Mouse (Mus musculus): Measurements from ENCODE around the gene Btbd11.

Btbd11 gene

DNA sequence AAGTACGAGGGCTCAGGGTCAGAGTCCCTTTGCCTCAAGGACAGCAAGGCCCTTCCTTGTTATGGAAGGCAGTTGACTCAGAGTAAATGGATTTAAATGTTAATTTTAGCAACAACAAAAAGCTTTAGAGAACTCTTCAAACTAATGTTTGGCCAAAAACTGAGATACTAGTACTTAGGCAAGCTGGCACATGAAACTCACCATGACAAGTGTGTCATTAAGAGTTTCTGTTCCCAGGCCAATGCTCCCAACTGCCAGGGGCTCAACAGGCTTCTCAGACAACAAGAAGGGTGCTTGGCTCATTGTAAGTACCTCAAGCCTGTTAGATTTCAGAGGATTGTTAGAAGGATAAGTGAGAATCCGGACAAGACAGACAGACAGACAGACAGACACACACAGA is 204.7 kb downstream of the Btbd11 start:
- no peak for DNase-seq (ENCODE audit: low spot score in 2 of 2)

DNA sequence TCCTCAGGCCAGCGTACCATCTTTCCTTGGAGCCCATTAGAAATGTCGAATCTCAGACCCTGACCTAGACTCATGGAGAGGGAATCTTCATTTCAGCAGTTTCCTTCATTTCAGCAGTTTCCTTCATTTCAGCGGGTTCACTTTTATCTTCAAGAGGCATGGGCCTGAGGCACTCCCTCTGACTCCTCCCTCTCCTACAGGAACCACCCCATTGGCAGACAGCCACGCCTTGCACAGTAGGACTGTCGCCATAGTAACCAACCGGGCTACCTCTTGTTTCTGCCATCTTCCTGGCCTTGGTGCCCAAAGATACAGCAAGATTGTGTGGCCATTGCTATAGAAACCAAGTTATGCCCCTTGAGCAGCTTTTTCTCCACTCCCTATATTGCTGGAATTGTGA is 205.4 kb downstream of the Btbd11 start:
- no peak for DNase-seq (ENCODE audit: low spot score in 2 of 2)

- DNase-seq (ENCODE audit: low spot score in 2 of 2) = no peak
Measured at GRCm38 (mm10) chr10:85596301-85596700, 209.7 kb downstream of the Btbd11 start.

- no peak for DNase-seq (ENCODE audit: low spot score in 2 of 2)
Measured at GRCm38 (mm10) chr10:85598093-85598599, 211.5 kb downstream of the Btbd11 start.

DNA sequence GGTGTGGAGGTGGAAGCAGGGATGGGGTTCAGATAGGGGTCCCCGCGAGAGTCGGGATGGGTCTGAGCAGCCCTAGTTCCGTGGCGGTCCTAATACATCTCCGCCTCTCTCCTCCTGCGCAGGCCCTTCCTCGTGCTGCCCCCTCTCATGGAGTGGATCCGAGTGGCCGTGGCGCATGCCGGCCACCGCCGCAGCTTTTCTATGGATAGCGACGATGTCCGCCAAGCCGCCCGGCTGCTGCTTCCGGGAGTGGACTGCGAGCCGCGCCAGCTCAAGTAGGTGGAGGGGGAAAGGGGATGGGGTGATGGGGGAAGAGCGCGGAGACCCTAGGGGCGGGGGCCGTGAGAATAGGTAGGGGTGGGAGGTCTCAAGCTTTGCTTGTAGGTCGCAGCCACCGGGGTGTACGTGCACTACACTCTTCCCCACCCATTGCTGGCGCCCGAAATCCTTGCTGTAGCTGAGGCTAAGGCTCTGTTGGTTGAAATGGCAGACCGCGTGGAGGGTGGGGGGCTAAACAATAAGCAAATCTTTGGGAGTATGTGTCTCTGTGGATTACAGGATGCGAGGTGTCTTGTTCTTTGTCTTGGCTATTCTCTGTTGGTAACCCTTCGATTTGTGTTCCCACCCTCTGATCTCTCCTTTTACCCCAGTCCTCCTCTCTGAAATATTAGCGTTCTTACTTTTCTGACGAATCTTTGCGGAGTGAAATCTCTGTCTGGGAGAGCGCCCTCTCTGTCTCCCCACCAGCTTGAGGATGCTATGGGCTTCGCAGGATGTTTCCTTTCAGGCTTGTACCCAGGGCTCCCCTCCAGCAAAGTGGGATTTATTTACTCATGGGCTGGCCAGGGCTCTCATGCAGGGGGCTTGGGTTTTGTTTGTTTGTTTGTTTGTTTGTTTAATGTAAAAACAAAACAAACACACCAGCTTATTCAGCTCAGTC is 212.3 kb downstream of the Btbd11 start:
- no peak for DNase-seq (ENCODE audit: low spot score in 2 of 2)

- no peak for DNase-seq (ENCODE audit: low spot score in 2 of 2)
Measured at GRCm38 (mm10) chr10:85602546-85602945, 215.9 kb downstream of the Btbd11 start.

DNA sequence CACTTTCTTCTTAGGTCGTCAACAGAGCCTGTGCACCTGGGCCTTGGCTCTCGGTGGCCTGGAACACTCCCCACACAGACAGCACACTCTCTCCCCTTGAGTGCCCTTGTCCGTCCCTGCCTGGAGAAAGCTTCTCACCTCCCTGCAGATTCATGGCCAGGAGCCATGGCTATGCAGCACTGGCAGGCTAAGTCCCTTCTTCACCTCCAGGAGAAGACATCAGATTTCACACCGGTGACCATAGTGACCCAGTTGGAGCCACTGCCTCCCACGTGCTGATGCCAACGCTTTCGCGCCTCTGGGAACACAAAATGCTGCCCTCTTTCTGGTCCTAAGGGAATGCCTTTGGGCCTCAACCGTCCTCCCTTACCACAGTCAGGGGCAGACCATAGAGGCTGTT is 217.9 kb downstream of the Btbd11 start:
- DNase-seq (ENCODE audit: low spot score in 2 of 2) = no peak

GRCm38 (mm10) chr10:85608550-85609278 is 222.1 kb downstream of the Btbd11 start:
- no peak for DNase-seq (ENCODE audit: low spot score in 2 of 2)

DNA sequence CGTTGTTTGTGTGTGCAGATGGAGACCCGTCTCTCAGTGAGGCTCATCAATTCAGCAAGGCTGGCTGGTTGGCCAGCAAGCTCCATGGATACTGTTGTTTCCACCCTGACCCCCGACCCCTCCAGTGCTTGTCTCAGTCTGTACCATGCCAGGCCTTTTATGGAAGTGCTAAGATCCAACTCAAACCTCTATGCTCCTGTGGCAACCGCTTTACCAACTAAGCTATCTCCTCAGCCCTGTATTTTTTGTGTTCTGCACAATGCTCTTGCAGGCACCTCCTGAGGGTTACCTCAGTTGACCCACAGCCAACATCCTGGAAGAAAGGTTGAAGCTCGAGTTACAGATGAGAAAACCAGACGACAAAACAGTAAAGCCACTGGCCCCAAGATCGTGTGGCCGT is 230.5 kb downstream of the Btbd11 start:
- no peak for DNase-seq (ENCODE audit: low spot score in 2 of 2)

DNA sequence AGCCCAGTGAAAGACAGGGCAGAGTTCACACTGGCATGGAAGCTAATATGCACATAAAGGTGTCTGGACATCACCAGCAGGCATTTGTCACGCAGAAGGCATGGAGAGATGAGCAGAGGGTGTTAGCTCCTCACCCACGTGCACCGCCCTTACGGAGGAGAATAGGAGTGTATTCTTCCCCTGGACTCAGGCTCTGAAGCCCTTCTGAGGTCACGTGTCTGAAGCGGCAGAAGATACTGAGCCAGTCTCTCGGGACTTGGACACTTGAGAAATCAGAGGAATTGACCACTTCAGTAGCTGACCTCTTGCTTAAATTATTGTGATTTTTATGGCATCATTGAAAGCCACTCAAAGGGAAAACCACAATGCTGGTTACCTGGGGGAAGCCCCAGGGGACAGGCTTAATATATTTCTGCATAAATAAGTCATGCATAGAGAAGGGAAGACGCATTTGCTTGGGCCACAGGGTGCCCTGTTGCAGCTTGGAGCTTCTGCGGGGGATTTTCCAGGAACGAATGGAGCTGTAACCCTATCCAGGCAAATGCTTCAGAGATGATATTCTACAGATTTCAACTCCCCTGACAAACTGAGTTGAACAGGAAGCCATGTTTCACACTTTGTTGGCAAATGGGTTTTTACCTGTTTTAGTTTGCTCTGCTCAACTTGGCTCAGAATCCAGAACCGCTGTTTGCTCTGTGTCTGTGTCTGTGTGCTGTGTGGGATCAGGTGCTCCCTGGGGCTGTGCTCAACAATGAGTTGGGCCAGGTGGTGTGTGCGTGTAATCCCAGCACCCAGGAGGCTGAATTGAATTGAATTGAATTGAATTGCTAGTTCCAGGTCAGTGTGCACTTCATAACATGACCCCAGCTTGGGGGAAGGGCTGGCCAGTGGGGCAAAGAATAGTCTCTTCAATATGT is 231.1 kb downstream of the Btbd11 start:
- no peak for DNase-seq (ENCODE audit: low spot score in 2 of 2)

DNA sequence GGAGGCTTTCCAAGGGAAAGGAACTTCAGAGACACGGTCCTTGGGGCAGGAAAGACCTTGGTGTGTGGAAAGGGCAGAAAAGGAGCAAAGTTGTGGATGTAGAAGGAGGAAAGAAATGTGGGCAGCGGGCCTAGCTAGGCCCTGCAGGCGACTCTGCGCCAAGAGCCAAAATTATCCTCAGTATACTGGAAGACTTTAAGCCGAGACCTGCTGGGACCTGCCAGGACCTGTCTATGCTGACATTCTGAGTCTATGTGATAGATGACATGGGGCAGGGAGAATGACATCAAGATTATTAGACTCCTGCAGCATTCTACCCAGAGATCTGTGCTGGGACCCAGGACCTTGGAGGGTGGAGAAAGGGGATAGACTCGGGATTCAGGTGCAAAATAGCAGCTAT is 234.5 kb downstream of the Btbd11 start:
- DNase-seq (ENCODE audit: low spot score in 2 of 2) = no peak

DNA sequence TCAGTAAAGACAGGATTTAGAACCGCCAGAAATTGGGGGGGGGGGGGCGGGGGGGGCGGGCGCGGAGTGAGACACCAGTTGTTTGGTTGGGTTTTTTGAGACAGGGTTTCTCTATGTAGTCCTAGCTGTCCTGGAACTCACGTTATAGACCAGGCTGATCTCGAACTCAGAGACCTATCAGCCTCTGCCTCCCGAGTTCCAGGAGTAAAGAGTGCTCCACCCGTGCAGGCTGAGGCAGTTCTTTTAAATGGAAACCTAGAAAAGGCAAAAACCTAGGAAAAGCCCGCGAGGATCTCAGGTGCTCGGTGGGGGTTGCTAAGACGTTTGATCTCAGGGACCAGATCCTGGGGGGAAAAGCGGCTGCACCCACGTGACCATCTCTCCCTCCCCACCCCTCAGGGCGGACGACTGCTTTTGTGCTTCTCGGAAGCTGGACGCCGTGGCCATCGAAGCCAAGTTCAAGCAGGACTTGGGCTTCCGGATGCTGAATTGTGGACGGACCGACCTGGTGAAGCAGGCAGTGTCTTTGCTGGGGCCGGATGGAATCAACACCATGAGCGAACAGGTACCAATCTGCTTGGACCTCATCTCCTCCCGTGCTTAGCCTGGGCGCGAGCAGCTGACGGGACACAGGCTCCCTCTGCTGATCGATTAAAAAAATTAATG is 238.0 kb downstream of the Btbd11 start:
- DNase-seq (ENCODE audit: low spot score in 2 of 2) = peak; percentile 11 to 17

DNA sequence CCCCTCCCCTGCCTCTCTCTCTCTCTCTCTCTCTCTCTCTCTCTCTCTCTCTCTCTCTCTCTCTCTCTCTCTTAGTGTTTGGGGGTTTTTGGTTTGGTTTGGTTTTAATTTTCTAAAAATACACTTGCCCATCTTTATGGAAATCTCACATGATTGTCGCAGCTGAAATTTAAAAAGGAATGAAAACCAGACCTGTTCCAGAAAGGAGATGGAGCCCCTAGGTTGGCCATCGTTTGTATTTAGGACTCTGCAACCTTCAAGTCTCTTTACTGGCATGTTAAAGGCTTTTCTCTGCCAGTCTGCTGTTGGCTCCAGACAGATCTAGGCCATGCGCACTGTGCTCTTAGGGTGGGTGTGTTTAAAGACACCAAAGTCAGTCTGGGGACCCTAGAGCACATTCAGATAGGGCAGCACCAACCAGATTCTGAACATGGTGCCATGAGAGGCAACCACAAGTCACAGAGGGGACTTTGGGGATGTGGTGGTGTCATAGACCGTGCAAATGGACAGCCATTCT is 238.6 kb downstream of the Btbd11 start:
- no peak for DNase-seq (ENCODE audit: low spot score in 2 of 2)

- no peak for DNase-seq (ENCODE audit: low spot score in 2 of 2)
Measured at GRCm38 (mm10) chr10:85632030-85632429, 245.4 kb downstream of the Btbd11 start.

DNA sequence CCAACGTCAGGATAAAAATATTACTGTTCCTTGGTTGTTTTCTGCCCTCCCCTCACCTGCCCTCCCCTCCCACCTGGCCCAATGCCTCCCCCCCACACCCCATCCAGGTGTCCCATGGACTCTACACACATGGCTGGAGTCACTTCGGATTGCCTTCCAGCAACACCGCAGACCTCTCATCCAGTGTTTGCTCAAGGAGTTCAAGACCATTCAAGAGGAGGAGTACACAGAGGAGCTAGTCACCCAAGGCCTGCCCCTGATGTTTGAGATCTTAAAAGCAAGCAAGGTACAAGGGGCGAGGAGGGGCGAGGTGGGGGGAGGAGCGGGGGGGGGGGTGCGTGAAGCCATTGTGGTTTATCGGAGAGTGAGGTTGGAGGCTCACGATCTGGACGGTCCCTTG is 247.0 kb downstream of the Btbd11 start:
- no peak for DNase-seq (ENCODE audit: low spot score in 2 of 2)

- DNase-seq (ENCODE audit: low spot score in 2 of 2) = no peak
Measured at GRCm38 (mm10) chr10:85637580-85637979, 251.0 kb downstream of the Btbd11 start.

GRCm38 (mm10) chr10:85638141-85638540 is 251.5 kb downstream of the Btbd11 start:
- DNase-seq (ENCODE audit: low spot score in 2 of 2) = no peak

GRCm38 (mm10) chr10:85639581-85639980 is 253.0 kb downstream of the Btbd11 start:
- no peak for DNase-seq (ENCODE audit: low spot score in 2 of 2)

- no peak for DNase-seq (ENCODE audit: low spot score in 2 of 2)
Measured at GRCm38 (mm10) chr10:85640408-85640807, 253.8 kb downstream of the Btbd11 start.

- DNase-seq (ENCODE audit: low spot score in 2 of 2) = no peak
Measured at GRCm38 (mm10) chr10:85645346-85645745, 258.7 kb downstream of the Btbd11 start.

DNA sequence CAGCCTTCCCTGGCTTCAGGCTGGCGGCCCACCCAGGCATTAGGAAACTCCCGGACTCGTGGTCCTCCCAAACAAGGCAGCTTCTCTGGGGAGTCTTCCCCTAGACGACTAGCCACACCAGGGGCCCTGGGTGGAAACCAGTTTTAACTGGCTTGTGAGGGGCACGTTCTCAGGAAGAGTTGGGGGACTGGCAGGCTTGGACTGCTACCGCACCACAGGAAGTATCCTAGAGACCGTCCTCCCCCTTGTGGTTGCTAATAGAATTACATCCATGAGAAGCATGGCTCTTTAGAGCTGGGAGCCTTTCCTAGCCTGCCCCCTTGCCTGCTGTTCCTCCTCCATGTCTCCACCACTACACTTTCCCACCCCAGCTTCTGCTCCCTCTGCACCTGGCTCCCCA is 265.1 kb downstream of the Btbd11 start:
- peak; percentile 11 to 20 for DNase-seq (ENCODE audit: low spot score in 2 of 2)

Data from natural killer cell, adult 2 months (primary cell).